Mouse (Mus musculus) kidney, postnatal 0 days (tissue): Measurements from ENCODE around the gene Ubald2. TPM values are rescaled to one million over a fixed set of nuclear protein-coding genes. Genes with fewer than 3 reads are reported as not detected.
"Not testable (repeated sequence)": the region's sequence is repeated elsewhere in the genome, so short reads cannot be mapped to it uniquely, and the experiment has no call there.

Experiments used
- ATAC-seq: fragments of 200-750 bp; cut with Nextera tagmentation; replicated peaks from 2 replicates; pipeline ENCODE4 v1.8.0; 2017; ENCODE audit warnings: low read depth, moderate number of reproducible peaks, moderate TSS enrichment, moderate library complexity; ENCODE audit not compliant: low FRiP score
- DNase-seq: peaks from one replicate; pipeline ENCODE4 v3.0.0-alpha.2; 2016; ENCODE audit warnings: low spot score
- H3K27ac ChIP-seq: fragments of 300-500 bp; sonication (generic); 2 replicates; pipeline ENCODE4 v1.5.1; 2014; ENCODE audit warnings: mild to moderate bottlenecking
- H3K27me3 ChIP-seq: fragments of 300-500 bp; sonication (generic); 2 replicates; pipeline ENCODE4 v1.6.1; 2014; ENCODE audit warnings: low read length, mixed read lengths; ENCODE audit not compliant: insufficient read depth
- H3K36me3 ChIP-seq: fragments of 300-500 bp; sonication (generic); 2 replicates; pipeline ENCODE4 v1.6.1; 2014; ENCODE audit warnings: low read length, mixed read lengths; ENCODE audit not compliant: insufficient read depth
- H3K4me1 ChIP-seq: fragments of 300-500 bp; sonication (generic); replicated peaks from 2 replicates; pipeline ENCODE4 v1.6.1; 2014; ENCODE audit warnings: antibody characterized with exemption, low read length, mixed read lengths; ENCODE audit not compliant: insufficient read depth
- H3K4me2 ChIP-seq: fragments of 300-500 bp; sonication (generic); 2 replicates; pipeline ENCODE4 v1.6.1; 2014; ENCODE audit warnings: mild to moderate bottlenecking, low read length, moderate library complexity, mixed read lengths
- H3K4me3 ChIP-seq: fragments of 300-500 bp; sonication (generic); replicated peaks from 2 replicates; pipeline ENCODE4 v1.5.1; 2014; ENCODE audit warnings: low read depth, low read length
- H3K9ac ChIP-seq: fragments of 300-500 bp; sonication (generic); 2 replicates; pipeline ENCODE4 v1.6.1; 2014; ENCODE audit warnings: low read depth, low read length
- H3K9me3 ChIP-seq: fragments of 300-500 bp; sonication (generic); replicated peaks from 2 replicates; pipeline ENCODE4 v1.6.1; 2016; ENCODE audit warnings: low read length, inconsistent platforms, mixed read lengths
- CTCF ChIP-seq: IDR thresholded peaks from 2 replicates; pipeline ENCODE4 v1.5.1; 2016; ENCODE audit warnings: antibody characterized with exemption, low read depth, mild to moderate bottlenecking, moderate library complexity
- WGBS: fragments of 180-500 bp; shearing (Covaris S2); extraction: QIAGEN DNeasy Blood & Tissue Kit; methylation state at CpG from one replicate; pipeline ENCODE4 v1.1.7; 2014; 5-methylcytosine and 5-hydroxymethylcytosine counted together
- polyA plus RNA-seq: library from polyadenylated mRNA; unstranded; fragments of >200 nt; fragmentation: Nextera tagmentation; extraction: Ambion mirVana; gene quantifications from 2 replicates; pipeline ENCODE4 v1.2.1, GENCODE M21; 2015

The Ubald2 gene
- polyA plus RNA-seq, 1 experiment from 2014 or later = 53.5 TPM

DNA sequence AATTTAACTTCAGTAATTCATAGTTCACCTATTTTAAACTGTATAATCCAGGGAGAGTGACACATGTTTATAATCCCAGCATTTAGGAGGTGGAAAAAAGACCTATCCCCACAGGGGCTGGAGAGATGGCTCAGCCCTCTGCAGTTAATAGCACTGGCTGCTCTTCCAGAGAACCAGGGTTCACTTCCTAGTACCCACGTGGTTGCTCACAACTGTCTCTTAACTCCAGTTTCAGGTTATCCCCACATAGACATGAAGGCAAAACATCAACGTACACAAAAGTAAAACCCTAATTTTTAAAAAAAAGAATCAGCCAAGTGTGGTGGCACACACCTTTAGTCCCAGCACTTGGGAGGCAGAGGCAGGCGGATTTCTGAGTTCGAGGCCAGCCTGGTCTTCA lies 28.3 kb upstream of the Ubald2 start:
- no peaks in the 10 kb centered on the region for H3K9me3 ChIP-seq

DNA sequence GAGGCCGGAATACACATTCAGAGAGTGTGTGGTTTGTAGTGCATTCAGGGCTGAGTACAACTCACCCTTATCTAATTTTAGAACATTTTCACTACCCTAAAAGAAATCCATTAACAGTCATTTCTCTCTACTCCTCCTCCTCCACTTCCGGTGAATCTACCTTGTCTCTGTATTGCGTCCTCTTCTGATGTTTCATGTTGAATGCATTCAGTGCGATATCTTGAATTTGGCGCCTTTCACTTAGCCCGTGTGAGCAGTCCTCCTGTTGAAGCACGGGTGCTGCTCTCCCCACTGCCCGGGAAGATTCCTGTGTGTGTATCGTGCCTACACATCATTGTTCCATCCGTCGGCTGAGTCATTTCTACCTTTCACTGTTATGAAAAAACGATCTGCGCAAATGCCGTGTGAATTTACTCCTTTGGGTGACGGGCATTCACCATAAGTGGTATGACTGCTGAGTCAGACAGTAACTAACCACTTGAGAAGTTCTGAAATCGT lies 27.6 kb upstream of the Ubald2 start:
- Histone ChIP-seq H3K4me3 (no peak overlapping the region), H3K36me3 (no peaks in the 10 kb centered on the region), H3K4me2 (no peak overlapping the region), H3K9me3 (no peaks in the 10 kb centered on the region), H3K27me3 (no peaks in the 10 kb centered on the region), H3K27ac (no peak overlapping the region), H3K4me1 (no peaks in the 10 kb centered on the region), H3K9ac (no peak overlapping the region)
- no peak for DNase-seq
- TF ChIP-seq CTCF = no peak
- no peak for ATAC-seq
- 93% methylated on average over 16 of the region's 16 CpGs for WGBS

More for the DNA sequence above, 28.3 kb upstream of the Ubald2 start:
- Histone ChIP-seq H3K27ac (no peak overlapping the region), H3K36me3 (no peaks in the 10 kb centered on the region), H3K9ac (no peak overlapping the region), H3K4me2 (no peak overlapping the region), H3K4me1 (no peaks in the 10 kb centered on the region), H3K27me3 (no peaks in the 10 kb centered on the region), H3K4me3 (no peak overlapping the region)
- DNase-seq = no peak
- WGBS = 83% methylated on average over 4 of the region's 4 CpGs
- ATAC-seq = no peak
- TF ChIP-seq CTCF = no peak

DNA sequence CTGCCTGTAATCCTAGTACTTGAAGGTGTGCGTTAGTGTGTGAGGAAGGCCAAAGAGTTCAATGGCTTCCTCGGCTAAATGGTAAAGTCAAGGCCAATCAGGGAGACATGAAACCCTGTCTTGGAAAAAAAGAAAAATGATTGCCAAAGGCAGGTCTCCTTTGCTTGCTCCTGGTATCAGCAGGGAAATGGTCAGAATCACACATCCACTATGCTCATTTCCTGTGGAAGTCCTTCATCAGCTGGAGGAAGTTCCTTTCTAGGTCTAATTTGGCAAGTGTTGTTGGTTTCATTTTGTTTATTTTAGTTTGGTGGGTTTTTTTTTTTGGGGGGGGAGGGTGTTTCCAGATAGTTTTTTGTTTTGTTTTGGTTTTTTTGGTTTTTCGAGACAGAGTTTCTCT lies 24.9 kb upstream of the Ubald2 start:
- Histone ChIP-seq H3K9me3 (no peaks in the 10 kb centered on the region), H3K4me3 (no peak overlapping the region), H3K27me3 (no peaks in the 10 kb centered on the region), H3K36me3 (no peaks in the 10 kb centered on the region), H3K4me2 (no peak overlapping the region), H3K9ac (no peak overlapping the region), H3K27ac (no peak overlapping the region), H3K4me1 (peaks cover 9% of the 10 kb centered on the region; the same call in 1 of the 2 replicates)
- ATAC-seq (no peak), DNase-seq (no peak)
- WGBS = 74% methylated on average over 3 of the region's 3 CpGs
- TF ChIP-seq CTCF = no peak

DNA sequence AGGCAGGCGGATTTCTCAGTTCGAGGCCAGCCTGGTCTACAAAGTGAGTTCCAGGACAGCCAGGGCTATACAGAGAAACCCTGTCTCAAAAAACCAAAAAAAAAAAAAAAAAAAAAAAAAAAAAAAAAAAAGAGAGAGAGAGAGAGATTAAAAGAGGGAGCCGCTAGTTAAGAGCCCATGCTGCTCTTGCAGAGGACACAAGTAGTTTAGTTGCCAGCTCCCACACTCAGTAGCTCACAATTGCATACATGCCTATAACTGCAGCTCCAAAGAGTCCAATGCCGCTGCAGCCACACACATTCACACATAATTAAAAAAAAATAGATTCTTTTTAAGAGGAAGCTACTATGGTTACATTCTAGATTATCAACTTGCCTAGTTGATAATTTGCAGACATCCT lies 23.5 kb upstream of the Ubald2 start:
- not testable (repeated sequence) for DNase-seq, H3K36me3 ChIP-seq, H3K4me1 ChIP-seq, H3K9ac ChIP-seq, H3K4me2 ChIP-seq, H3K4me3 ChIP-seq, H3K9me3 ChIP-seq, H3K27ac ChIP-seq, ATAC-seq, H3K27me3 ChIP-seq
- 91% methylated on average over 4 of the region's 4 CpGs for WGBS

DNA sequence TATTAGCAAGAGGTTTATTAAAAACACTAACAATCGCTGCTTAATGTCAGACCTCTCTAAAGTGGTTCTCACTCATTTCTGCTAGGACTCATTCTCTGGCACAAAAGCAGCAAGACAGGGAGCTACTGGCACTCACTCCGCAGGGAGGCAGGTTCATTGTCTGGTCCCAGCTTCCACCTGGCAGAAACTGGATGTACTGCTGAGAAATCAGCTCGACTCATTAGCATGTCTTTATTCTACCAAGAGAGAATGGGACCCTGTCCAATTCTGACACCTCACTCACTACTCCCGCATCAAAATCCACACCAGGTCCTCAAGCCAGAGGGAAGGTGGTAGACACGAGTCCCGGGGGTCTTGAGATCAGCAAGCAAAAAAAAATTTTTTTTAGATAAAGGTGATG lies 22.3 kb upstream of the Ubald2 start:
- TF ChIP-seq CTCF = no peak
- DNase-seq = no peak
- H3K9me3 ChIP-seq = no peaks in the 10 kb centered on the region
- peak overlapping the region; percentile 92 for H3K4me2 ChIP-seq
- 35% methylated on average over 6 of the region's 6 CpGs for WGBS
- no peak overlapping the region for H3K9ac ChIP-seq
- H3K27ac ChIP-seq = no peak overlapping the region
- H3K36me3 ChIP-seq = no peaks in the 10 kb centered on the region
- H3K4me3 ChIP-seq = peak overlapping the region; percentile 62; the same call in 1 of the 2 replicates
- no peaks in the 10 kb centered on the region for H3K27me3 ChIP-seq
- no peak for ATAC-seq
- H3K4me1 ChIP-seq = peaks cover 9% of the 10 kb centered on the region; the same call in 1 of the 2 replicates

DNA sequence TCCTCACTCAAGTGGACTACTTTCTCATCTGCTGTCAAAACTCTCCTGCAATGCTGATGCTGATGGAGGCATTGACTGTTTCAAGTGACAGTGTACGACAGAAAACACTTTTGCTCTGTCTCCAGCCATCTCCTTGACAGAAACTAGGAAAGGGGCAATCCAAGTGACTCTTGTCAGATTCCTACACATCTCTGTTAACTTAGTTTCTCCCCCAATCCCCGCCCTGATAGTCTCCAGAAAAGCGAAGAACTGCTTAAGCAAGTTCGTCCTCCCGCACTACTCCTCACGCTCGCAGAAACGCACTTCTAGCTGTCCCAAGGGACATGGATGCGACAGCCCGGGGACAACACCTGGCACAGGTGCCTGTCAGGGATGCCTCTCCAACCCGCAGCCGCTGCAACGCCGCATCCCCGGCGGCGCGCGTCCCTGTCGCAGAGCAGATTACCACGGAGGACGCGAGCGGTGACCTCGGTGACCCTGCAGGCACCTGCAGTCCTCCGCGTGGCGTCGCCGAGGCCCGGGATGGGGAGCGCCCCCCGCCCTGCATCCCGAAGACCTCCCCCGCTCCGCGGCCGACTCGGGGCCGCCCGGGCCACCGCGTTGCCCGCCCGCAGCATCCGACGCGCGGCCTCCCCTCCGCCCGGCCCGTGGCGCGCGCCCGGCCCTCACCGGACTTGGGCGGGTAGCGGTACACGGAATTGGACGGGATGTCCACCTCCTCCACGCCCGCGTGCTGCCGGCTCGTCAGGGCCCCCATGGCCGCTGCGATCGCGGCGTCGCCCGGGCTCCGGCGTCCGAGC lies 21.7 kb upstream of the Ubald2 start:
- H3K4me3 ChIP-seq = peak overlapping the region; percentile 62
- TF ChIP-seq CTCF = no peak
- H3K27ac ChIP-seq = peak overlapping the region; percentile 31; the same call in 1 of the 2 replicates
- no peaks in the 10 kb centered on the region for H3K27me3 ChIP-seq
- DNase-seq = no peak
- no peaks in the 10 kb centered on the region for H3K36me3 ChIP-seq
- ATAC-seq = peak; percentile 51
- H3K4me1 ChIP-seq = peaks cover 9% of the 10 kb centered on the region; the same call in 1 of the 2 replicates
- no peaks in the 10 kb centered on the region for H3K9me3 ChIP-seq
- 1% methylated on average over 61 of the region's 76 CpGs for WGBS
- peak overlapping the region; percentile 92 for H3K4me2 ChIP-seq
- peak overlapping the region; percentile 79 for H3K9ac ChIP-seq
